Mouse (Mus musculus) intestine, embryonic 14.5 days (tissue): Measurements from ENCODE around the gene Rnf32. TPM values are rescaled to one million over a fixed set of nuclear protein-coding genes. Genes with fewer than 3 reads are reported as not detected.

ENCODE experiments used
- ATAC-seq: fragments of 200-750 bp; cut with Nextera tagmentation; replicated peaks from 2 replicates; pipeline ENCODE4 v1.8.0; 2017; ENCODE audit warnings: low read depth, moderate number of reproducible peaks, moderate TSS enrichment, moderate library complexity; ENCODE audit not compliant: low FRiP score, low TSS enrichment
- DNase-seq: peaks from one replicate; pipeline ENCODE4 v3.0.0-alpha.2; 2018; ENCODE audit warnings: low spot score
- H3K27ac ChIP-seq: fragments of 300-500 bp; sonication (generic); 2 replicates; pipeline ENCODE4 v1.5.1; 2014; ENCODE audit warnings: low read depth, mild to moderate bottlenecking, control low read depth
- H3K27me3 ChIP-seq: fragments of 300-500 bp; sonication (generic); replicated peaks from 2 replicates; pipeline ENCODE4 v1.6.1; 2014; ENCODE audit warnings: low read length, control low read depth; ENCODE audit not compliant: control insufficient read depth, insufficient read depth
- H3K36me3 ChIP-seq: fragments of 300-500 bp; sonication (generic); 2 replicates; pipeline ENCODE4 v1.6.1; 2014; ENCODE audit warnings: low read length, control low read depth; ENCODE audit not compliant: control insufficient read depth, insufficient read depth
- H3K4me1 ChIP-seq: fragments of 300-500 bp; sonication (generic); replicated peaks from 2 replicates; pipeline ENCODE4 v1.6.1; 2014; ENCODE audit warnings: low read length, control low read depth, mixed read lengths; ENCODE audit not compliant: control insufficient read depth, insufficient read depth
- H3K4me2 ChIP-seq: fragments of 300-500 bp; sonication (generic); 2 replicates; pipeline ENCODE4 v1.6.1; 2014; ENCODE audit warnings: low read length
- H3K4me3 ChIP-seq: fragments of 300-500 bp; sonication (generic); 2 replicates; pipeline ENCODE4 v1.5.1; 2014; ENCODE audit warnings: low read depth, low read length, control low read depth, mixed read lengths
- H3K9ac ChIP-seq: fragments of 300-500 bp; sonication (generic); 2 replicates; pipeline ENCODE4 v1.6.1; 2014; ENCODE audit warnings: mild to moderate bottlenecking, low read length
- H3K9me3 ChIP-seq: fragments of 300-500 bp; sonication (generic); 2 replicates; pipeline ENCODE4 v1.6.1; 2016; ENCODE audit warnings: low read length, control low read depth; ENCODE audit not compliant: control insufficient read depth
- WGBS: fragments of 180-500 bp; shearing (Covaris S2); extraction: QIAGEN DNeasy Blood & Tissue Kit; methylation state at CpG from one replicate; pipeline ENCODE4 v1.1.7; 2014; 5-methylcytosine and 5-hydroxymethylcytosine counted together
- polyA plus RNA-seq: library from polyadenylated mRNA; unstranded; fragments of >200 nt; fragmentation: Nextera tagmentation; extraction: Ambion mirVana; gene quantifications from 2 replicates; pipeline ENCODE4 v1.2.1, GENCODE M21; 2014

Gene Rnf32
- polyA plus RNA-seq, 1 experiment from 2014 or later, result 11.1 TPM

- 84% methylated on average over 4 of the region's 4 CpGs for WGBS
- ATAC-seq (no peak), DNase-seq (no peak)
- peak overlapping the region; percentile 58; the same call in 1 of the 2 replicates for H3K4me2 ChIP-seq
- no peak overlapping the region for H3K27ac ChIP-seq
- no peaks in the 10 kb centered on the region for H3K9me3 ChIP-seq
- H3K4me3 ChIP-seq, result no peak overlapping the region
- no peaks in the 10 kb centered on the region for H3K27me3 ChIP-seq
- no peaks in the 10 kb centered on the region for H3K4me1 ChIP-seq
- H3K9ac ChIP-seq, result no peak overlapping the region
- no peaks in the 10 kb centered on the region for H3K36me3 ChIP-seq
Observed at GRCm38 (mm10) chr5:29197187-29197586, 1.4 kb downstream of the Rnf32 start.

- no peaks in the 10 kb centered on the region for H3K9me3 ChIP-seq
- WGBS, result 76% methylated on average over 4 of the region's 4 CpGs
- H3K9ac ChIP-seq, result no peak overlapping the region
- H3K27me3 ChIP-seq, result no peaks in the 10 kb centered on the region
- DNase-seq, result no peak
- no peak overlapping the region for H3K27ac ChIP-seq
- H3K4me3 ChIP-seq, result no peak overlapping the region
- no peak overlapping the region for H3K4me2 ChIP-seq
- no peaks in the 10 kb centered on the region for H3K4me1 ChIP-seq
- H3K36me3 ChIP-seq, result no peaks in the 10 kb centered on the region
- no peak for ATAC-seq
Observed at GRCm38 (mm10) chr5:29198960-29199488, 3.2 kb downstream of the Rnf32 start.

GRCm38 (mm10) chr5:29199868-29200267 is 4.1 kb downstream of the Rnf32 start:
- Histone ChIP-seq H3K36me3 (no peaks in the 10 kb centered on the region), H3K9ac (no peak overlapping the region), H3K27ac (no peak overlapping the region), H3K4me3 (no peak overlapping the region), H3K9me3 (no peaks in the 10 kb centered on the region), H3K4me2 (no peak overlapping the region), H3K4me1 (no peaks in the 10 kb centered on the region), H3K27me3 (no peaks in the 10 kb centered on the region)
- 71% methylated on average over 3 of the region's 3 CpGs for WGBS
- no peak for DNase-seq
- ATAC-seq, result no peak

DNA sequence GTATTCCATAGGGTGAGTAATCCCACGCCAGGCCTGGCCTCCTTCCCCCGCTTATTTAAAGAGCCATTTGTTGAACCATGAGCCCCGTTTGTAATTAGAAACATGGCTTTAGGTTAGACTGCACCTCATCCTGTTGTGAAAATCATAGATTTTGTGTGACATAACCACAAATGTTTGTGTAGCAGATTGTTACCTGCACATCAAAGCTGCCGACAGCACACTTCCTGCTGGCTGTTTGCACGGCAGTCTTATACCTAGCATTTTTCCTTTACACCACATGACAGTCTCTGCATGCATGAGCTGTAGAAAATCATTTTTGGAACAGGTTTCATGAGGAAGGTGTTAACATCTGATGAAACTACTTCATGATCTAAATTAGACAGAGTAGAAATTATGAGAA is 9.9 kb downstream of the Rnf32 start:
- 75% methylated on average over 5 of the region's 5 CpGs for WGBS
- Histone ChIP-seq H3K27me3 (no peaks in the 10 kb centered on the region), H3K4me3 (no peak overlapping the region), H3K9ac (no peak overlapping the region), H3K4me2 (no peak overlapping the region), H3K27ac (no peak overlapping the region), H3K36me3 (peaks cover 6% of the 10 kb centered on the region; the same call in 1 of the 2 replicates), H3K4me1 (no peaks in the 10 kb centered on the region), H3K9me3 (no peaks in the 10 kb centered on the region)
- DNase-seq, result no peak
- ATAC-seq, result no peak

DNA sequence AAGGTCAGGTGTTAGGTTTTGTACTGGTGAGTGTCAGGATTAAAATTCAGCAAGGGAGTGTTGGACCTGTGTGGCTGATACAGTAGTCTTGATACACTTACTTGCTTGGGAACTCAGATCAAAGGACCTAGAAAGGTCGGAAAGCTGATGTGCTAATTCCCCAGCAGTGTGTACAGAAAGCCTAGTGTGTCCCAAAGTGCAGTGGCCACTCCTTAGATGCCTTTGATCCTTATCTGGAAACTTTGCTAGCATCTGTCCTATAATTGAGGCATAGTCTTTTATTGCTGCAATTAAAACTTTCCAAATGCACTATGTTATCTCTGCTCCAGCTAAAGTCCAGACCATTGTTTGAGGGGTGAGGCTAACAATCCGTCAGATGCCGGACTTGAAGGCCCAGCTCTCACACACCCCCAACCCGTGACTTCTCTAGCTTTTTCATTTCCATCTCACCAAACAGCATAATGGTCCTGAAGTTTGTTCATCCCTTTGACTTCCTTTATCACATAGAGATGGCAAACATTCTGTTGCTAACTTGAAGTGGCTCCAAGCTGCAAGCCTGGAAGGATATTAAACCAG is 16.3 kb downstream of the Rnf32 start:
- no peaks in the 10 kb centered on the region for H3K9me3 ChIP-seq
- no peak overlapping the region for H3K4me2 ChIP-seq
- DNase-seq (no peak), ATAC-seq (peak; percentile 97)
- no peaks in the 10 kb centered on the region for H3K27me3 ChIP-seq
- WGBS, result 29% methylated on average over 4 of the region's 4 CpGs
- H3K9ac ChIP-seq, result no peak overlapping the region
- no peak overlapping the region for H3K4me3 ChIP-seq
- no peak overlapping the region for H3K27ac ChIP-seq
- peaks cover under 1% of the 10 kb centered on the region; the same call in 1 of the 2 replicates for H3K36me3 ChIP-seq
- H3K4me1 ChIP-seq, result no peaks in the 10 kb centered on the region

DNA sequence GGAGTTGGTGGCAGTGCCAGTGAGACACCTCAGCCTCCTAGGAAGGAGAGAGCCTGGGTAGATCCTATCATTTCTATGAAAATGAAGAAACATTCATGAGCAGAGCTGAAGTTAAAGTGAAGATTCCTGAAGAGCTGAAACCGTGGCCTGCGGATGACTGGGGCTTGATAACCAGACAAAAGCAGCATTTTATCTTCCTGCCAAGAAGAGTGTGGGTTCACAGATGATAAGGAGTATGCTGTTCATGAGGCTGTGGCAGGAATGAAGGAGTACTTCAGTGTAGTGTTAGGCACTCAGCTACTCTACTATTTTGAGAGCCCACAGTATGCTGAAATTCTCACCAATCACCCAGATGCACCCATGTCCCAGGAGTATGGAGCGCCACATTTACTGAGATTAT is 22.2 kb downstream of the Rnf32 start:
- no peaks in the 10 kb centered on the region for H3K27me3 ChIP-seq
- no peak overlapping the region for H3K4me3 ChIP-seq
- ATAC-seq, result no peak
- no peaks in the 10 kb centered on the region for H3K4me1 ChIP-seq
- no peak overlapping the region for H3K4me2 ChIP-seq
- WGBS, result 75% methylated on average over 3 of the region's 3 CpGs
- no peak overlapping the region for H3K9ac ChIP-seq
- H3K27ac ChIP-seq, result no peak overlapping the region
- H3K9me3 ChIP-seq, result no peaks in the 10 kb centered on the region
- H3K36me3 ChIP-seq, result no peaks in the 10 kb centered on the region
- DNase-seq, result no peak

DNA sequence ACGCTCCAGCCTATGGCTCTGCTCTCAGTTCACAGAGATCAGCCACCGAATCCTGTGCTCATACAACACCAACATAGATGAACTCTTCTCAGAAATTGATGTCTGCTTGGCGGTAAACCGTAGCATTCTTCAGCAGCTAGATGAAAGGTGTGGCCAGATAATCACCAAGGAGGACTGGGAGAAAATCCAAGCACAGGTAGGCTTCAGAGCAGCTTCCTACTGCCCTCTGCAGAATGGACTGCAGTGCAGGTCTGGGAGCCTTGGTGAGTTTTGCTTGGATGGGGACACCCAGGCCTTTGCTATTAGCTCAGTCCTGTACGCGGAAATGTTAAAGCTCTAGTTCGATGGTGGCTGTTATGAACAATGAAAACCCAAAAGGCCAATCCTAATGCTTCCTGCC is 28.3 kb downstream of the Rnf32 start:
- no peaks in the 10 kb centered on the region for H3K27me3 ChIP-seq
- H3K4me2 ChIP-seq, result no peak overlapping the region
- no peak overlapping the region for H3K27ac ChIP-seq
- no peaks in the 10 kb centered on the region for H3K9me3 ChIP-seq
- no peak overlapping the region for H3K4me3 ChIP-seq
- no peaks in the 10 kb centered on the region for H3K4me1 ChIP-seq
- no peak overlapping the region for H3K9ac ChIP-seq
- DNase-seq, result no peak
- 85% methylated on average over 7 of the region's 7 CpGs for WGBS
- no peaks in the 10 kb centered on the region for H3K36me3 ChIP-seq
- ATAC-seq, result no peak

DNA sequence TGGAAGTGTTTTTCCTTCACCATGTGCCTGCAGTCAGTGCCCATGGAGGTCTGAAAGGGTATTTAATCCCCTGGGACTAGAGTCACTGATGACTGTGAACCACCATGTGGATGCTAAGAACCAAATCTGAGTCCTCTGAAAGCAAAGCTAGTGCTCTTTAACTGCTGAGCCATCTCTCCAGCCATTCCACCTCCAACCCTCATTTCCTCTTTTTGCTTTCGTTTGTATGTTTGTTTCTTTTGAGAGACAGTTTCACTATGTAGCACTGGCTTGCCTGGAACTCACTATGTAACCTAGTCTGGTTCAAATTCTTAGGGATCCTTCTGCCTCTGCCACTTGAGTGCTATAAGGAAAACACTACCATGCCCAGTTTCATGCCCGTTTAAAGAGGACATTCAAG is 34.7 kb downstream of the Rnf32 start:
- no peak overlapping the region for H3K4me2 ChIP-seq
- no peaks in the 10 kb centered on the region for H3K4me1 ChIP-seq
- ATAC-seq, result no peak
- H3K36me3 ChIP-seq, result no peaks in the 10 kb centered on the region
- H3K27ac ChIP-seq, result no peak overlapping the region
- no peaks in the 10 kb centered on the region for H3K27me3 ChIP-seq
- no peak overlapping the region for H3K9ac ChIP-seq
- DNase-seq, result no peak
- 77% methylated on average over 2 of the region's 2 CpGs for WGBS
- H3K4me3 ChIP-seq, result no peak overlapping the region
- no peaks in the 10 kb centered on the region for H3K9me3 ChIP-seq

DNA sequence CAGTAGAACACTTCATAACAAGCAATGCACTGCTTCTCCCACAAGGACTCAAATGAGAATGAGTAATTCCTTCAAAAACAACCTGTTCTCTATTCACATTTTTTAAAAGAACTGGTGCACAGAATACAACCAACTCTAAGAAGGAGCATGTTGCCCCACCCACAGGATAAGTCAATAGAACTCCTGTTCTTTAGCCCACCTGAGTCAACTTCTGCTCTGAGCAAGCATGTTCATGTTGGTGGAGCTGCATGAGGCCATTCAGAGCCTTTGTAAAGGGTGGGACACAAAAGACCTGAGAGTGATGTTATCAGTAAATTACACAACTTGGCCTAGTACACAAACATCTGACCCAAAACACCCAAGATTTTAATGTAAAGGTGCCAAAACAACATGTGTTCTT is 42.6 kb downstream of the Rnf32 start:
- ATAC-seq, result 0 out of 2 replicates have a peak, but pooled peaks have one; percentile 23
- H3K9ac ChIP-seq, result no peak overlapping the region
- no peaks in the 10 kb centered on the region for H3K9me3 ChIP-seq
- H3K4me2 ChIP-seq, result no peak overlapping the region
- no peaks in the 10 kb centered on the region for H3K4me1 ChIP-seq
- no peak overlapping the region for H3K27ac ChIP-seq
- no peak for DNase-seq
- no peak overlapping the region for H3K4me3 ChIP-seq
- no peaks in the 10 kb centered on the region for H3K27me3 ChIP-seq
- no peaks in the 10 kb centered on the region for H3K36me3 ChIP-seq
